Mouse (Mus musculus) heart, postnatal 25 days (tissue): ENCODE measurements around the gene Klk8. TPM values are rescaled to one million over a fixed set of nuclear protein-coding genes. Genes with fewer than 3 reads are reported as not detected.

Experiments used
- total RNA-seq, 2 experiments: library from RNA; stranded (reverse); gene quantifications; 2 replicates each; pipeline ENCODE4 v1.2.3; 2021

The Klk8 gene
- total RNA-seq, 2 experiments from 2014 or later: 12.6 to 13.3 TPM

Other genes with a start within 250 kb of the Klk8 start
- gene Zfp658, start 235.3 kb upstream of the Klk8 start, total RNA-seq: 1 to 10 TPM in 1 of 2 experiments, under 1 TPM in 1; 0.70 to 1.1 TPM
- 1 to 10 TPM; 7.4 to 7.7 TPM for gene Zfp719, start 218.0 kb upstream of the Klk8 start, total RNA-seq
- not detected for gene Zfp819, start 190.4 kb upstream of the Klk8 start, total RNA-seq
- not detected for gene Ceacam18, start 162.9 kb upstream of the Klk8 start, total RNA-seq
- gene Siglece, start 137.4 kb upstream of the Klk8 start, total RNA-seq: 1 to 10 TPM; 1.1 TPM
- 1 to 10 TPM; 3.2 to 3.8 TPM for gene Ctu1, start 125.6 kb upstream of the Klk8 start, total RNA-seq
- gene Klk14, start 107.2 kb upstream of the Klk8 start, total RNA-seq: under 1 TPM; 0.28 to 0.34 TPM
- not detected for gene Klk13, start 85.0 kb upstream of the Klk8 start, total RNA-seq
- not detected for gene Klk12, start 28.7 kb upstream of the Klk8 start, total RNA-seq
- not detected for gene Klk11, start 23.0 kb upstream of the Klk8 start, total RNA-seq
- gene Klk10, start 16.5 kb upstream of the Klk8 start, total RNA-seq: under 1 TPM; 0.20 to 0.42 TPM
- not detected for gene Klk9, start 5.7 kb upstream of the Klk8 start, total RNA-seq
- under 1 TPM in 1 of 2 experiments, not detected in 1; 0.17 TPM for gene Klk7, start 13.7 kb downstream of the Klk8 start, total RNA-seq
- gene Klk6, start 26.9 kb downstream of the Klk8 start, total RNA-seq: not detected
- not detected for gene Klk5, start 44.4 kb downstream of the Klk8 start, total RNA-seq
- not detected for gene Klk4, start 83.6 kb downstream of the Klk8 start, total RNA-seq
- gene Klk15, start 136.2 kb downstream of the Klk8 start, total RNA-seq: not detected
- gene Klk1b8, start 153.1 kb downstream of the Klk8 start, total RNA-seq: not detected
- gene Klk1b1, start 169.2 kb downstream of the Klk8 start, total RNA-seq: not detected
- gene Klk1b9, start 178.5 kb downstream of the Klk8 start, total RNA-seq: not detected
- gene Klk1b11, start 198.3 kb downstream of the Klk8 start, total RNA-seq: not detected
- under 1 TPM; 0.36 TPM for gene Klk1b26, start 214.6 kb downstream of the Klk8 start, total RNA-seq